Mouse (Mus musculus) small intestine, adult 2 months (tissue): ENCODE measurements at regions not wholly inside any gene's neighbourhood (a gene's known extent, or its start where the extent isn't known, plus 50 kb on each side); places are given as distances from the start of the nearest gene placed in this dataset.

ENCODE experiments used
- CTCF ChIP-seq: fragments of 200-500 bp; IDR thresholded peaks from 2 replicates; pipeline ENCODE4 v1.5.1; 2012; ENCODE audit warnings: low read depth, mild to moderate bottlenecking, control low read depth, inconsistent platforms, low read length, moderate library complexity, mixed read lengths; ENCODE audit not compliant: insufficient replicate concordance, insufficient read length; ENCODE audit errors: extremely low read depth
- POLR2A ChIP-seq: fragments of 200-500 bp; IDR thresholded peaks from 2 replicates; pipeline ENCODE4 v1.6.1; 2012; ENCODE audit warnings: low read depth, mild to moderate bottlenecking, control low read depth, inconsistent platforms, low read length, moderate library complexity

DNA sequence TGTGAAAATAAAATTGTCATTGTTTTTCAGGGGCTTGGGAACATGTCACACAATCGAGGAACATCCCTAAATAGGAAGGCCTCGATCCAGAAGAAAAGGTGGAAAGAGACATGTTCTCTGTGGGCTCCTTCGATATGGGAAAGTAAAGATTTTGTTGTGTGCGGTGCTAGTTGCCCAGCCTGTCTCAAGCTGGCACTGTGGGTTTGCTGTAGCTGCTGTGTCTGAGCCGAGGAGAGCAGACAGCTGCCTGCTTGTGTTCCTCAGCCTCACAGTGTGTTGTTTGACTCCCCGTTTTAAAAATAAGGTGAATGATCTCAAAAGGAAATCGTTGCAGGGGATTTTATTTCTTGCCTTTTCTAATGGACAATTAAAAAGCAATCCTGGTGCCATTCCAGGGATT, 64.4 kb upstream of the Zeb2 start:
- TF ChIP-seq CTCF (no peak), POLR2A (no peak)
